Mouse (Mus musculus) thymus, postnatal 36 days (tissue): ENCODE measurements around the gene Taco1.
"Not testable (repeated sequence)": the region's sequence is repeated elsewhere in the genome, so short reads cannot be mapped to it uniquely, and the experiment has no call there.

Experiments used
- DNase-seq, 2 experiments: peaks; one replicate each; pipeline ENCODE4 v3.0.0; 2022; ENCODE audit warnings: mixed read lengths in 2 of 2

Taco1 gene

DNA sequence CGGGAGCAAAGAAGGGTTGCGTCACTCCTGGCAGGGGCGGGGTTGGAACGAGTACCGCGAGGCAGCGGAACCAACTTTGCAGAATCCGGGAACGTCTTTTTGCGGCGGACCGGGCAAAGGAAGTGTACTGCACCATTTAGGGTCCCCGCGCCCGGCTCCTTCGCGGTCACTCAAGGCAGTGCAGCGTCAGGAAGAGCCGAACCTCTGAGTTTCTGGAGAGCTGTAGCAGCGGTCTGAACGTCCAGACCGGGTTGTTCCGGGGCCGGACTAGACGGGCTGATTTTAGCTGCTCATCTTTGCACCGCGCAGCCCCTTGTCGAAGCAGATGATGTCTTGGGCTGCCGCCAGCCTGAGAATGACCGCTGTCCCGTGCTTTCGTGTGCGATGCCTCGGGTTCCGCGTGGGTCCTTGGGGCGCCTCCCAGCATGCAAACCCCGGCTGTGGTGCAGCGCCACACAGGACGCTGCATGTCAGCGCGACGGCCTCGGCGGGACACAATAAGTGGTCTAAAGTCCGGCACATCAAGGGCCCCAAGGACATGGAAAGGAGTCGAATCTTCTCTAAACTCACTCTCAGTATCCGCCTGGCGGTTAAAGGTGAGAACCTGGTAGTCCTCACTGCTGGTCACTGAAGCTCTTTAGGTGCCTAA lies at the start of gene Taco1:
Taco1 (plus strand) TSS at position 139 of the 649 bp plus-strand sequence.
- DNase-seq = peak; percentile 87 to 89

DNA sequence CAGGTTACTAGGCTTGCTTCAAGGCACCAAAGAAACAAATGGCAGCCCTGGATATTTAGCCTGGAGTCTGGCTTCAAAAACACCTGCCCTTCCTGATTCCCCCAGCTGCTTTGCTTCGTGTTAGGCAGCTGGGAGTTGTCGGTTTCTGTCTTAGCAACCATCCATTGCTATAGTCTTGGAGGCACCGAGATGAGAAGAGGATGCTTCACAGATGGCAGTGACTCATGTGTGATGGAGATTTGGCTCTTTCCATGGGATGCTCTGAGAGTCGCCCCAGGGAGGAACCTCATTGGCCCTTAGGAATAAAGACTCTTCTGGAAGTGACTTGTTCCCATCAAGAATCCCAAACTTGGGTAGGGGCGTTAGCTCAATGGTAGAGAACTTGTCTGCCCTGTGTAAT lies 49.4 kb upstream of the Taco1 start:
- no peak for DNase-seq

DNA sequence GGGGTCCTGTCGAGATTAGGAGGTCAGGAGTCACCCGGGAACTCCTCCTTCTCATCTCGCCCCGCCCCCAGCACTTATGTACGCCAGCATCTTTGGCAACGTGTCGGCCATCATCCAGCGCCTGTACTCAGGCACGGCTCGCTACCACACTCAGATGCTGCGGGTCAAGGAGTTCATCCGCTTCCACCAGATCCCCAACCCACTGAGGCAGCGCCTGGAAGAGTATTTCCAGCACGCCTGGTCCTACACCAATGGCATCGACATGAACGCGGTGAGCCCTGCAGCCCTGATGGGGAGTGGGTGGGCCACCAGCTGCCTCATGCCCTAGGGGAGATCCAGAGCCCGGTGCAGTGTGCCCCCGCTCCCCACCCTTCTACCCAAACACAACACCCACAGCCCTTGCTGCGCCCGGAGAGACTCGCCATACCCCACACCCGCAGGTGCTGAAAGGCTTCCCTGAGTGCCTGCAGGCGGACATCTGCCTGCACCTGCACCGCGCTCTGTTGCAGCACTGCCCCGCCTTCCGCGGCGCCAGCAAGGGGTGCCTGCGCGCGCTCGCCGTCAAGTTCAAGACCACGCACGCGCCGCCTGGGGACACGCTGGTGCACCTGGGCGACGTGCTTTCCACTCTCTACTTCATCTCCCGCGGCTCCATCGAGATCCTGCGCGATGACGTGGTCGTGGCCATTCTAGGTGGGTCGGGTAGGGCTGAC lies 45.7 kb upstream of the Taco1 start:
- peak; percentile 63 to 80 for DNase-seq

DNA sequence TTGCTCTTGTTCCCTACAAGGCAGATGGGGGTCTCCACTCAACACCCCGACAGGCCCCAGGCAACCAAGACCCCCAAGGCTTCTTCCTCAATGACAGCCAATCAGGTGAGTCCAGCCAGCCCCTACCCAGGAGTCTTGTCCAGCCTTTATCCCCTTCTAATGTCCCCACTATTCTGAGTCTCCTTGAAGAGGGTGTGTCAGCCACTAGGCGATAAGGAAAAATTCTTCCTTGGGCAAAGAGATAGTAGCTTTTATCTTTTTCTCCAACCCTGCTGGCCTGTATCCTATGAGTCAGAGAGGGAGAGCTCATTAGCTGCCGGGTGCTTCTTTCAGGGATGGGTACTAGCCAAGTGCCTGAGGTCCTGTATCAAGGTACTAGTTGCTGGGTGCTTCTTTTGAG lies 40.1 kb upstream of the Taco1 start:
- no peak for DNase-seq

DNA sequence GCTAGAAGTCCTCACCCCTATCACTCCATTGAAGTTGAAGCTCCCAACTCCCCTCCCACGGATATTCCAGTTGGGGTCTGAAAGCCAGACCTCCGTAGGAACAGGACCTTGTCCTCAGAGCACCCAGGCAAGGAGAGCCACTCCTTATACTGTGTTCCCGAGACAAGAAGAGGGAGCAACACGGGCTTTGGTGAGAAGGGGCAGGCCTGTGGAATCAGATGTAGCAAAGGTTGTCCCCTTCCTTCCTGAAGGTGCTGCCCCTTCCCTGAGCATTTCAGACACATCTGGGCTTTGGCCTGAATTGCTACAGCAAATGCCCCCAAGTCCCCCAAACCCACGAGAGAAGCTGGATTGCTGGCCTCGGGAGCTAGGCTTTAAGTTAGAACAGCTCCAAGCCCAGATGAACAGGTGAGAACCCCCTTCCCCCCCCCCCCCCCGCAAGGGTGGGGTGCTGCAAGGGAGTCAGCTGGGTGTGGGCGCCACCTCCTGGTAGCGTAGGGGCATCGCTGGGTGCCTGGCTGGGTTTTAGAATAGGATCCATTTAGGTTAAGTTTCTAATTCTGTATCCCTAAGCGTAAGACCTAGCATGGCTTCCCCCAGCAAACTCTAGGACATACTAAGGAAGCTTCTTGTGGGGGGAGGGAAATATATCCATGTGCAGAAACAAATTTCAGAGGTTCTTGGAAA lies 39.3 kb upstream of the Taco1 start:
- DNase-seq = peak; percentile 76 to 78

DNA sequence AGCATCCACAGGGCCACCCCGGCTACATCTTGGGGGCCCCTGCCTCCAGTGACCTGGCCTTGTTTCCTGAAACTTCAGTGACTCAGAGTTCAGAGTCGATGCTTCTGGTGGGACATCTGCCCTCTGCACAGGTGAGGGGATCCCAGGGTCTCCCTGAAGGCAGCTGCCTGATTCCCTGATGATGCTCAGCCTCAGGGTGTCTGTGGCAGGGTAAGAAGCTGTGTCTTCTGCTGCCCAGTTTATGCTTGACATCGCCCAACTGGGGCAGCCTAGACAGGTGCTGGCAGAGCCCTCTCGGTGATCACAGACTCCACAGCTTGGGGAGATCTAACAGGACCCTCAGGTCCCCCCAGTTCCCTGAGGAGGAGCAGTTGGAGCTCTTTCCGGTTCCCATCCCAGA lies 38.3 kb upstream of the Taco1 start:
- peak in 1 of 2 experiments; percentile 20 for DNase-seq

DNA sequence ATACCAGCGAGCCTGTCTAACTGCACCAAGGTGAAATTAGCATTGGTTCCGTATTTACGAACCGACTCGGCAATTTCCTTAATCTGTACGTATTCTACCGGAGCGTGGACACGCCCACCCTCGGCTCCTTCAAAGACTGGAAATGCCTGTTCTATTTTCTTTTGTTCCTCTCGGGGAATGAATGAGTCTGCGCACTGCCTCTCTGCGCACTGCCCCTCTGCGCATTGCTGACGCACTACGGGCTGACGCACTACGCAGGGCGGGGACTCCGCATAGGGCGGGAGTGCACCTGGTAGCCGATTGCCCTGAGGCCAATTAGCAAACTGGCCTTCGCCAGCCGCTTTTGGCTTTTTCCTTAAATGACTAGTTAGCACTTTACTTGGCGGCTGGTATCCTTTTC lies 33.8 kb upstream of the Taco1 start:
- not testable (repeated sequence) for DNase-seq

DNA sequence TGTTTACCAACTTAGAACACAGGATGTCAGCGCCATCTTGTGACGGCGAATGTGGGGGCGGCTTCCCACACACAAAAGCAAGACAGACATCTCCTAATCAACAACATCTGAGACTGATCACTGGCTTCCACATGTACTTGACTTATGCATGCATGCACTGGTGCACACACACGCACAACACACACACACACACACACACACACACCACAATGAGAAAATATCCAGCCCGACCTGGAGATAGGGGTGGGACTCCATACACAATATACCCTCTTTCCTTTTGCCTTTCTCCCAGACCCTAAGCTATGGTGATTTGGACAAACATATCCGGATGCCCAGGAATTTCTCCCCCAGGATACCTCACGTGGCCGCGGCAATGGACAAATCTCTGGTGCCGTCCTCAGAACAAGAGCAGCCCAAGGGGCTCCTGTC lies 32.4 kb upstream of the Taco1 start:
- peak; percentile 42 to 68 for DNase-seq

DNA sequence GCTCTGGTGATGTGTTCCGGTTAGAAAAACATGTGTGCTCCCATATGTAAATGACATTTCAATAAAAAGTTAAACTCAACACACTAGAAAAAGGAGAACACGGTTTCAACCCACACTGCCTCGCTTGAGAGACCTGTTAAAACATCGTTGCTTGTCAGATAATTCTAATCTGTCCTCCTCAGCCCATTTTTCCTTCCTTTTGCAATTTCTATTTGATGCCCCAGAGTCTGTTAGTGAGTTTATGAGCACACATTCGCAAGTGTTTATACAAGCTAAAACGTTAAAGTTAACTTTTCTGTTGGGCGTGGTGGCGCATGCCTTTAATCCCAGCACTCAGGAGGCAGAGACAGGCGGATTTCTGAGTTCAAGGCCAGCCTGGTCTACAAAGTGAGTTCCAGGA lies 30.9 kb upstream of the Taco1 start:
- DNase-seq = no peak

DNA sequence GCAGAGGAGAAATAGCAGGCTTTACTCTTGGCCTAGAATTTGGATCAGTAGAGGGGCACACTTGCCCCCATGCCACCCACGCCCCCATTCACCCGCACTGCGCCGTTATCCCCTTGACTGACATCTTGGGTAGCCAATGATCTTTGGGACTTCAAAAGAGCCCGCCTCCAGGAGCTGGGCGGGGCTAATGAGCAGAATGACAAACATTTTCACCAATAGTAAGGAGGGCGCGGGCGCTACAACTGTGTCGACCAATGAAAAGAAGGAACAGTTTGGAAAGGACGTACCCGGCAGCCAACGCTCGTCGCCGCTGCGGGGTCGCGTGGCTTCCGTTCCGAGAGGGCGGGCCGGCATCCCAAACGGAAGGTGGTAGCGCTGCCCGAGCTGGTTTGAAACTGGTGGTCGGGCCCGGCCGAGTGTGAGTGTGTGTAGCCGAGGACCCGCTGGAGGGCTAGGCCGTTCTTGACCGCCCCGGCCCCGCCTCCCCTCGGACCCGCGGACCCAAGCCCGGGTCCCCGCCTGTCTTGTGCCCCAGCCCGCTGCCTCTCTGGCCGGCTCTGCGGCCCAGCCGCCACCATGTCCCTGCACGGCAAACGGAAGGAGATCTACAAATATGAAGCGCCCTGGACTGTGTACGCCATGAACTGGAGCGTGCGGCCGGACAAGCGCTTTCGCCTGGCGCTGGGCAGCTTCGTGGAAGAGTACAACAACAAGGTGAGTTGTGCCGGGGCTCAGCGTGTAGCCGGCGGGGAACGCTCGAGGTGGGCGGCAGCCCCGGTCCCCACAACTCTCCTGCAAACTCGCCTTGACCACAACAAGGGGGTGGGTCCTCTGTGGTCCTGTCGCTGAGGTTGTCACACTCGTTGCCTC lies 29.1 kb upstream of the Taco1 start, which contains the start of gene Dcaf7:
Dcaf7 (plus strand) TSS at position 325 of the 870 bp plus-strand sequence.
- DNase-seq = peak; percentile 97 to 100

DNA sequence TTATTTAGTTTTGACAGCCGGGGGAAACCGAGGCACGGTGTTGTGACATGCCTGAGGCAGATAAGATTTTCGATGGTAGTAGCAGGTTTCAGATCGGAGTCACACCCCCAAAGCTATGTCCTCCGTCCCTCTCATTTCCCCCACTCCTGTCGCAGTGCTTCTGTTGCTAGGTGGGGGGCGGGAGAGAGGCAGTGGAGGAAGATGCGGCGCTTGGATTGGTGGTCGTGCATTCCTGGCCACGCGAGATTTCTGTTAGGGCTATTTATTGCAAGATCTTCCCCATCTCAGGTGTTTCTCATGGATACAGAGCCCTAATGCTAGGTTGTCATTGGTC lies 28.5 kb upstream of the Taco1 start:
- peak in 1 of 2 experiments; percentile 54 for DNase-seq

DNA sequence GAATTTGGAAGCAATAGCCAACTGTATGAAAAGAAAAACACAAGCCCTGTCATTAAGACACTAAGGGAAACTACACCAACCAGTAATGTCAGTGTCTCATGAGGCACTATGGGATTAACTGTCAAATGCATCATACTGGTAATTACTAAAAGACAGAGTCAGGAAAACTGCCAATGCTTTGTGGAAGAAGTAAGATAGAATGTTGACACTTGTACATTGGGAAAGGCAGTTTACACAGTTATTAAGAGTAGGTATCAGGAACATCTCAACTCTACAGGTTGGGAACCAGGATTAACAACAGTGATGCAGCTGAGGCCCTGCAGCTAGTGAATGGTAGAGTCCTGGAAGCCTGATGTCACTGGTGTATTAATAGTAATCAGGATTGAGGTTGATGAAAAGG lies 21.5 kb upstream of the Taco1 start:
- DNase-seq = no peak

DNA sequence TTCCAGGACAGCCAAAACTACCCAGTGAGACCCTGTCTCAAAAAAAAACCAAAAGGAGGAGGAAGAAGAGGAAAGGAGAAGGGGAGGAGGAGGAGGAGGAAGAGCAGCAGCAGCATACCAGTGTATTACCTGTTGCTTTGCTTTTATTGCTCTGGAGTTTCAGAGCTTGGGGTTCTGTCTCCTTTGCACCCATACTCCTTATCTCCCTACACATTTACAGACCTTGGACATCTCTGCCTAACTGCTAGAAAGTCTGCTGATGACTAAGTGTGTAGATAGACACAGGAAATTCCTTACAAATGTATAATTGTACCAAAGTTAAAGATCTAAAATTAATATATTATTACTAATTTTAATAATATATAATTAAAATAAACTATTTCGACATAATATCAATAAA lies 20.6 kb upstream of the Taco1 start:
- DNase-seq = no peak

DNA sequence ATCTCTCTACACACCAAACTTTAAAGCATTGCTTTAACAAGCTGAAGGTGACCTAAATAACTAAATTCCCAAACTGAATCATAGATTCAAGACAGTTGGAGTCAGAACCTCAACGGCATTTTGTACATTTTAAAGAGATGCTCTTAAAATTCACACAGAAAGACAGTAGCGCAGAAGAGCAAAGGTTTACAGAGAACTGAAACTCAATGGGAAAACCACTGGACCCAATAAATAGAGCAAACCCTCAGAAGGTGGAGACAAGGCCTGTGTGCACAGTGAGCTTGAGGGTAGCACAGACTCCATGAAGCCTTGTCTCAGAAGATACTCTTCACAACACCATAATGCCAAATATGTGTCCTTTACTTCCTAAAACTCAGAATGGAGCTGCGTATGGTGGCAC lies 20.1 kb upstream of the Taco1 start:
- no peak for DNase-seq

DNA sequence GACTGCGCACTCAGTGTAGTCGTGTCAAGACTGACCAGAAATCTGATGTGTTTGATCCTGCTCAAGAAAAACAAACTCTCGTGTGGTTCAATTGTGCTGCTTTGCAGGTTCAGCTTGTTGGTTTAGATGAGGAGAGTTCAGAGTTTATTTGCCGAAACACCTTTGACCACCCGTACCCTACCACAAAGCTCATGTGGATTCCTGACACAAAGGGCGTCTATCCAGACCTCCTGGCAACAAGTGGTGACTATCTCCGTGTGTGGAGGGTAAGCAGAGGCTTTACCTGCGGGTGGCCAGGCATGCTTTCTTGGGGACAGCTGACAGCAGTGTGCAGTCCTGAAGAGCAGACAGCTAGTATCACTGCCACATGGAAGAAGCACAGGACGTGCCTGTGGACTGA lies 19.3 kb upstream of the Taco1 start:
- no peak for DNase-seq

DNA sequence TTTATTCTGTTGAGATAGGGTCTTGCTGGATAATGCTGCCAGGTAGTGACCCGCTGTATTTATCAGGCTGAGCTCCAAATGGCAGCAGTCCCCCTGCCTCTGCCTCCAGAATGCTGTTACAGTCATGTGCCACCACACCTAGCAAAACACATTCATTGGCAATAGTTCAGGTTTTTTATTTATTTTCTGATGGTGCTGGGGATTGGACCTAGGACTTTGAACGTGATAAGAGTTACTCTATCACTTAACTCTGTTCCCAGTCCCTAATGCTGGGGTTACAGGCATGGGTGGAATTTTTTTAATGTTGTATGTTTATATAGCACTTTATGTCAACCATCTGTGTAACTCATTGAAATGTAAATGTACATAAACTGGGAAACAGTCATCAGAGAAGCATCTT lies 11.9 kb upstream of the Taco1 start:
- DNase-seq = no peak

DNA sequence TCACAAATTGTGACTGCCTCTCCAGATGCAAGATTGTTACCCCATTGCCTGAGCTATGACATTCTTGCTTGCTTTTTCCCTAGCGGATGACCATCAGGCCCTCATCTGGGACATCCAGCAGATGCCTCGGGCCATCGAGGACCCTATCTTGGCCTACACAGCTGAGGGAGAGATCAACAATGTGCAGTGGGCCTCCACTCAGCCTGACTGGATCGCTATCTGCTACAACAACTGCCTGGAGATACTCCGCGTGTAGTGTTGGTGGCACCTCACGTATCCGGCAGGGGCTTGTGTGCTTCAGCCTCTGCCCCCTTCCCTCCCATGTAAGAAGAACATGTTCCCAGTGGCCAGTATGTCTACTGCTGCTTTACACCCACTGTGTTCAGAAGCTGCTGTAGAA lies 11.3 kb upstream of the Taco1 start:
- no peak for DNase-seq

DNA sequence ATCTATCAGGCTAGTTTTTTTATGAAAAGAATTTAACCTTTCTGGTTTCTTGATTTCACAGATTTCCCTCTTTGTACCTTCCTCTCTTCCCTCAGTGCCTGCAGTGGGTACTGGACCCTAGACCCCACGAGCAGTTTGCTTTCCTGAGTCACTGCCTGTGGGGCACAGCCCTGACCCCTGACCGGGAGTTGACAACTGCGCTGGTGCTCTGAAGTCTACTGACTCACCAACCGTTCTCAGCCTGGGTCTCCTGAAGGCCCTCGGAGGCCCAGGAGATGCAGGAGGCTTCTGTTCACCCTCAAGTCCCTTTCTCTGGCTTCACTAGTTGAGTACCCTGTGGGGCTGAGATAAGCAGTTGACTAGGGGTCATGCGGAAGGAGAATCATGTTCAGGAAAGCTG lies 10.5 kb upstream of the Taco1 start:
- DNase-seq = no peak

DNA sequence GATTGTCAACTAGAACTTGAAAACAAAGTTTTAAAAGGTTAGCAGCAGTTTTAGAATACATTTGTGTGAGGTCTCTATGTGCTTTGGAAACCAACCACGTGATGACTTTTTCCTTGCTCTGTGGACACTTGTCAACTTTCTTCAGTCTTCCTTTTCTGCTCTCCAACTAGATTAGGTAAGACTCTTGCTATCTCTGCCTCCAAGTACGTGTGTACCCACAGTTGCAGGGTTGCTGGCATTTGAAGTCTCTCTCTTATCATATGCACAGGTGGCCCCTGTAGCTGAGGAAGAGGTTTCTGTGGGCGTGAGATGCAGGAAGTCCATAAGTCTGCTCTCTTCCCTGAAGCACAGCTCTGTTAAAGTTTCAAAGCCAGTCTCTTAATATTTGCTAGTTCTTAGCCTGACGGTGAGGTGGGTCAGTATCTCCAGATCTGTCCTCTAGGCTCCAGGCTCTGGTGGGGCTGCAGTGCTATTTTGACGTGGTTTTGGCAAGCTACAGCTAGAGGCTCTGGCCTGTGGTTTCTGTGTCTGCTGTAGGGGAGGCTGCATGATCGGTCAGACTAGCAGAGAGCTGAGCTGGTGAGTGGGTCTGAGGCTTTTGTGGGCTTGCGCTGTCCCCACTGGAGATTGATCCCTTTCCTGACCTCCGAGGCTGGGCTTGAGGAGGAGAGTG lies 8.9 kb upstream of the Taco1 start:
- peak; percentile 48 to 68 for DNase-seq

DNA sequence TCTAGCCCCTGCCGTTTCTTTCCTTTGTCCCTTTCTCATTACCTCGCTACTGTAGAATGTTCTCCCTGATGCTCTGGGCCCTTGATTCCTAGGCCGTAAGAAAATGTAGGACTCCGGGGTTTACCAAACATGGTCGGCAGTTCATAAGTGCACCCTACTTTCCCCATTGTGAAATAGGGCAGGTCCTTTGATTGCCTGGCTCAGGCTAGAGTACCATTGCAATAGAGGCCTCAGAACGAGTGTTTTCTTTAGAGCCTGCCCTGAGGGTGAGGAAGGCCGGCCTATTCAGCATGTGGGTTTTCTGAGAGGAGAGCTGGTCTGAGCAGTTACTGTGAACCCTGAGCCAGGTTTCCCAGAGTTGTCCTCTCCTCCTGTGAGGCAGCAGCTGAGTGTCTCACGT lies 7.8 kb upstream of the Taco1 start:
- DNase-seq = no peak

DNA sequence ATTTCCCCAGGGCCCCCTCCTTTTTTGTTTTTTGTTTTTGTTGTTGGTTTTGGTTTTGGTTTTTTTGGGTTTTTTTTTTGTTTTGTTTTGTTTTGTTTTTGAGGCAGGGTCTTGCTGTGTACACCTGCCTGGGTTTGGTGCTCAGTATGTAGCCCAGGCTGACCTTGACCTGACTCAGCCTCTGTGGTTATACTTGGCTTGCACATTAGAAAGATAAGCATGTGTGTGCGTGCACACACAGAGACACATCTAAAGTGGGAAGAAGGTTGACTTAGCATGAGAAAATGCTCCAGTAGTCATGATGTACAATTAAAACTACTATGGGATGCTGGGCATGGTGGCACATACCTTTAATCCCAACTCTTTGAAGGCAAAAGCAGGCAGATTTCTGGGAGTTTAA lies 5.3 kb upstream of the Taco1 start:
- no peak for DNase-seq

DNA sequence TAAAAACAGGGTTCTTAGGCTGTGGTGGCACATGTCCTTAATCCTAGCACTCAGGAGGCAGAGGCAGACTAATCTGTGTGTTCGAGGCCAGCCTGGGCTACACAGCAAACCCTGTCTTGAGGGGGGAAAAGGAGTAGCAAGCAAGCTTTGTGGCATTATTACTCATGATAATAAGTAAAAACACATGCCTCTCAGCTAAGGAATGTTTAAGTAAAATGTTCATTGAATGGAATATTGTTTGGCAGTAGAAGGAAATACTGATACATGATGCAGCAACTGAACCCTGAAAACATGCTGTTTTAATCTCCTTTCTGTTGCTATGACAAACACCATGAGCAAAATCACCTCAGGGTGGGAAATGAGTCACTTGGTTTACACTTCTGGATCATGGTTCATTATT lies 4.5 kb upstream of the Taco1 start:
- DNase-seq = no peak

DNA sequence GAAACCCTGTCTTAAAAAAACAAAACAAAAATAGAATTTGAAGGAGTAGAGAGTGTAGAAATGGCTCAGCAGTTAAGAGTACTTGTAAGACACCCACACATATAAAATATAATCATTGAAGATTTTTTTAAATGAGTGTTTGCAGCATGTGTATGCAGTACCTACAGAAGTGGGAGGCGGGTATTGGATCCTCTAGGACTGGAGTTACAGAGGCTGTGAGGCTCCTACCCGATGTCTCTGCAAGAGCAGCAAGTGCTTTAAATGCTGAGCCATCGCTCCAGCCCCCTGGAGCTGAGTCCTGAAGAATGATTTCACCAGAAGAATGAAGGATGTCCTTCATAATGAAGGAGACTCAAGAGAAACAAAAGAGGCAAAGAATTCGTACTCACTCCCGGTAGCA lies 2.1 kb upstream of the Taco1 start:
- no peak for DNase-seq
